Mouse (Mus musculus) MEL (cell line): Measurements from ENCODE around the gene Pycr1. TPM values are rescaled to one million over a fixed set of nuclear protein-coding genes. Genes with fewer than 3 reads are reported as not detected.

Experiments used
- DNase-seq: peaks from one replicate; pipeline ENCODE4 v3.0.0; 2011; ENCODE audit warnings: low read depth, low spot score
- H3K27ac ChIP-seq: 2 replicates; pipeline ENCODE4 v1.5.1; 2012; ENCODE audit warnings: low read depth, mild to moderate bottlenecking, control low read depth, low read length, moderate library complexity; ENCODE audit not compliant: control insufficient read depth
- H3K27me3 ChIP-seq, 2 experiments: fragments of 150-350 bp in 1 of 2; sonication (generic) in 1 of 2; 2 replicates each; pipeline ENCODE4 v1.6.1; 2012; ENCODE audit warnings: low read length in 2 of 2, mild to moderate bottlenecking in 2 of 2, improper control_type of control experiment in 1 of 2, moderate library complexity in 1 of 2; ENCODE audit not compliant: insufficient read depth in 2 of 2, control insufficient read depth in 1 of 2
- H3K36me3 ChIP-seq, 2 experiments: 2 replicates each; pipeline ENCODE4 v1.6.1; 2012 to 2014; ENCODE audit warnings: low read length in 2 of 2, improper control_type of control experiment in 1 of 2, inconsistent platforms in 1 of 2, mild to moderate bottlenecking in 1 of 2; ENCODE audit not compliant: insufficient read depth in 2 of 2, control insufficient read depth in 1 of 2
- H3K4me1 ChIP-seq, 2 experiments: fragments of 150-350 bp in 1 of 2; sonication (generic) in 1 of 2; 2 replicates each; pipeline ENCODE4 v1.6.1; 2012; ENCODE audit warnings: low read length in 2 of 2, improper control_type of control experiment in 1 of 2, mild to moderate bottlenecking in 1 of 2; ENCODE audit not compliant: insufficient read depth in 2 of 2, control insufficient read depth in 1 of 2
- H3K4me3 ChIP-seq, 2 experiments: fragments of 150-350 bp in 1 of 2; sonication (generic) in 1 of 2; 2 replicates each; pipeline ENCODE4 v1.5.1; 2012; ENCODE audit warnings: low read depth in 2 of 2, low read length in 2 of 2, mild to moderate bottlenecking in 2 of 2, moderate library complexity in 2 of 2, control low read depth in 1 of 2, improper control_type of control experiment in 1 of 2; ENCODE audit not compliant: control insufficient read depth in 1 of 2, insufficient read depth in 1 of 2
- H3K79me2 ChIP-seq: 2 replicates; pipeline ENCODE4 v1.6.1; 2012; ENCODE audit warnings: mild to moderate bottlenecking, low read length, moderate library complexity; ENCODE audit not compliant: control insufficient read depth, poor library complexity, insufficient read depth
- H3K9ac ChIP-seq: 2 replicates; pipeline ENCODE4 v1.6.1; 2012; ENCODE audit warnings: low read depth, mild to moderate bottlenecking, control low read depth, low read length, moderate library complexity; ENCODE audit not compliant: control insufficient read depth, poor library complexity, severe bottlenecking
- H3K9me3 ChIP-seq: fragments of 150-350 bp; sonication (generic); replicated peaks from 2 replicates; pipeline ENCODE4 v1.6.1; 2012; ENCODE audit warnings: mild to moderate bottlenecking, low read length, improper control_type of control experiment, moderate library complexity; ENCODE audit not compliant: insufficient read depth
- ELF1 ChIP-seq: IDR thresholded peaks from 2 replicates; pipeline ENCODE4 v1.6.1; 2014; ENCODE audit warnings: low read depth, mild to moderate bottlenecking, inconsistent platforms, low read length, improper control_type of control experiment, moderate library complexity
- ETS1 ChIP-seq: IDR thresholded peaks from 2 replicates; pipeline ENCODE4 v1.6.1; 2012; ENCODE audit warnings: low read depth, mild to moderate bottlenecking, inconsistent platforms, low read length, improper control_type of control experiment, moderate library complexity
- GABPA ChIP-seq: IDR thresholded peaks from 2 replicates; pipeline ENCODE4 v1.6.1; 2012; ENCODE audit warnings: low read depth, mild to moderate bottlenecking, inconsistent platforms, low read length, improper control_type of control experiment, moderate library complexity
- GATA1 ChIP-seq: IDR thresholded peaks from 2 replicates; pipeline ENCODE4 v1.6.1; 2011; ENCODE audit warnings: low read depth, low read length, improper control_type of control experiment
- HCFC1 ChIP-seq: IDR thresholded peaks from 2 replicates; pipeline ENCODE4 v1.6.1; 2012; ENCODE audit warnings: low read depth, mild to moderate bottlenecking, inconsistent platforms, low read length, improper control_type of control experiment, moderate library complexity
- JUND ChIP-seq: IDR thresholded peaks from 2 replicates; pipeline ENCODE4 v1.6.1; 2011; ENCODE audit warnings: low read depth, mild to moderate bottlenecking, improper control_type of control experiment, low read length
- MAFK ChIP-seq: IDR thresholded peaks from 2 replicates; pipeline ENCODE4 v1.6.1; 2011; ENCODE audit warnings: low read depth, mild to moderate bottlenecking, low read length, improper control_type of control experiment, borderline replicate concordance
- MAZ ChIP-seq: IDR thresholded peaks from 2 replicates; pipeline ENCODE4 v1.6.1; 2012; ENCODE audit warnings: low read depth, mild to moderate bottlenecking, inconsistent platforms, low read length, improper control_type of control experiment
- MEF2A ChIP-seq: IDR thresholded peaks from 2 replicates; pipeline ENCODE4 v1.6.1; 2014; ENCODE audit warnings: low read depth, mild to moderate bottlenecking, inconsistent platforms, low read length, improper control_type of control experiment; ENCODE audit not compliant: poor library complexity, insufficient replicate concordance, severe bottlenecking; ENCODE audit errors: extremely low read depth
- MYC ChIP-seq: IDR thresholded peaks from 2 replicates; pipeline ENCODE4 v1.6.1; 2011; ENCODE audit warnings: low read depth, mild to moderate bottlenecking, low read length, improper control_type of control experiment, moderate library complexity
- NRF1 ChIP-seq: IDR thresholded peaks from 2 replicates; pipeline ENCODE4 v1.6.1; 2014; ENCODE audit warnings: low read depth, mild to moderate bottlenecking, inconsistent platforms, low read length, improper control_type of control experiment, moderate library complexity; ENCODE audit not compliant: poor library complexity, insufficient read depth, severe bottlenecking
- POLR2A ChIP-seq, 2 experiments: IDR thresholded peaks; 2 replicates each; pipeline ENCODE4 v1.6.1; 2011 to 2012; ENCODE audit warnings: low read length in 2 of 2, mild to moderate bottlenecking in 2 of 2, control low read depth in 1 of 2, improper control_type of control experiment in 1 of 2, low read depth in 1 of 2, moderate library complexity in 1 of 2; ENCODE audit not compliant: control insufficient read depth in 1 of 2, insufficient read depth in 1 of 2, poor library complexity in 1 of 2
- RAD21 ChIP-seq: IDR thresholded peaks from 2 replicates; pipeline ENCODE4 v1.6.1; 2011; ENCODE audit warnings: mild to moderate bottlenecking, low read depth, low read length, improper control_type of control experiment
- TAL1 ChIP-seq: IDR thresholded peaks from 2 replicates; pipeline ENCODE4 v1.6.1; 2012; ENCODE audit warnings: mild to moderate bottlenecking, inconsistent platforms, low read length, moderate library complexity, mixed read lengths
- UBTF ChIP-seq: IDR thresholded peaks from 2 replicates; pipeline ENCODE4 v1.6.1; 2012; ENCODE audit warnings: low read depth, mild to moderate bottlenecking, inconsistent platforms, low read length, improper control_type of control experiment, moderate library complexity, borderline replicate concordance; ENCODE audit not compliant: insufficient read depth
- USF1 ChIP-seq: IDR thresholded peaks from 2 replicates; pipeline ENCODE4 v1.6.1; 2014; ENCODE audit warnings: low read depth, mild to moderate bottlenecking, inconsistent platforms, low read length, improper control_type of control experiment, moderate library complexity
- ZC3H11A ChIP-seq: IDR thresholded peaks from 2 replicates; pipeline ENCODE4 v1.6.1; 2012; ENCODE audit warnings: low read depth, mild to moderate bottlenecking, inconsistent platforms, low read length, improper control_type of control experiment
- ZKSCAN1 ChIP-seq: IDR thresholded peaks from 2 replicates; pipeline ENCODE4 v1.6.1; 2012; ENCODE audit warnings: low read depth, mild to moderate bottlenecking, inconsistent platforms, low read length, improper control_type of control experiment, moderate library complexity
- ZMIZ1 ChIP-seq: IDR thresholded peaks from 2 replicates; pipeline ENCODE4 v1.6.1; 2012; ENCODE audit warnings: low read depth, mild to moderate bottlenecking, inconsistent platforms, low read length, improper control_type of control experiment, moderate library complexity
- polyA plus RNA-seq, 2 experiments: library from polyadenylated mRNA; stranded (reverse) in 1 of 2; unstranded in 1 of 2; fragments of >175 nt in 1 of 2; fragments of >200 nt in 1 of 2; gene quantifications; 2 replicates each; pipeline versions ENCODE4 v1.2.1 to v1.2.4; 2012; ENCODE audit warnings: low replicate concordance in 2 of 2, low read depth in 1 of 2; ENCODE audit not compliant: insufficient read length in 2 of 2, insufficient read depth in 1 of 2, missing spikeins in 1 of 2
- total RNA-seq: library from RNA; depleted of rRNA; stranded (reverse); fragments of 300-350 nt; gene quantifications from 2 replicates; pipeline ENCODE4 v1.2.3, GENCODE M21; 2012

The Pycr1 gene
- total and polyA plus RNA-seq, 3 experiments = 2.6 to 15.3 TPM; not detected in 1

DNA sequence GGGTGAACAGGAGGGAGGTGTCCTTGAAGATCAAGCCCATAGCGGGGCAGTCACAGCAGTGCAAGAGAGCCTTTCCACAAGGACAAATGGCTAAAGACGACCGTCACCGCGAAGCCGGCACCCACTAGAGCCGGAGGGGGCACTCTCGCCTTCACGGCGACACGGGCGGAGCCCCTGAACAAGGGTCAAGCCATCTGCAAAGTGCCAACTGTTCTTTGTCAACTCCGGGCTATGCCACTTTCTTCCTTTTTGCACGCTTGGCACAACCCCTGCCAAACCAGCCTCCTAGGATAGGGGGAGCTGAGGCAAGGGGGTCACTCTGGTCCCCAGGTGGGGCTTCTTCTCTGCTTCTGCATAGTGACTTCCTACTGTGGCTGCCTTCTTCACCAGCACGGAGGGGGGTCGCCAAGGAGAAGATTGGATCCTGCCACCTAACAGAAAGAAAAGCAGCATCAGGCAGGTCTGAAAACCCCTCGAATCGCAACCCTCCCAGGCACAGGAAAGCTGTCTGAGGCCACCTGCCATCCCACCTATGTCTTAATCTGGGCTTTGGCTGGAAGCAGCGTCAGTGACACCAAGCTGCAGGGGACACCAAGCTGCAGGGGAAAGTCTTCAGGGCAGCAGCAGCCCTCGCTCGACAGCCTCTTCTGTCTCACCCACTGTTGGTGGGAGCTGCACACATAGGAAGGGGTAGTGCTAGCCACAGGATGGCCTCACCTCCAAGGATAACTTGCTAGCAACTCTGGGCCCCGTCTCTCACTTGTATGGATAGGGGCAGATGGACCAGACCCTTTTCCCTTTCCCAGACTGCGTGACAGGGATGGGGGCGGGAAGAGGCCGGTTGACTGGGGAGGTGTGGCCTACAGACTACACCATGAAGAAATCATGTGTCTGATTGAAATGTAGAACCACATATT lies 24.7 kb downstream of the Pycr1 start:
- Histone ChIP-seq H3K4me3 (no peak overlapping the region), H3K79me2 (peaks cover 33% of the 10 kb centered on the region), H3K9me3 (no peaks in the 10 kb centered on the region), H3K36me3 (peaks cover 7 to 8% of the 10 kb centered on the region in 2 experiments), H3K27me3 (no peaks in the 10 kb centered on the region), H3K9ac (no peak overlapping the region), H3K4me1 (peaks cover 0 to 12% of the 10 kb centered on the region in 2 experiments; a peak in 3 of 4 replicates), H3K27ac (no peak overlapping the region)
- TF ChIP-seq MAFK (no peak), RAD21 (no peak), ELF1 (no peak), ZMIZ1 (no peak), ZC3H11A (no peak), TAL1 (no peak), MAZ (no peak), JUND (no peak), ETS1 (no peak), HCFC1 (no peak), MYC (no peak), GATA1 (no peak), POLR2A (IDR thresholded peaks at IDR 0.05; ENCODE audit: control insufficient read depth in 1 of 2, insufficient read depth in 1 of 2, low read depth in 1 of 2, low read length in 2 of 2, poor library complexity in 1 of 2) (no peak), ZKSCAN1 (no peak), MEF2A (no peak), GABPA (no peak), NRF1 (no peak), USF1 (no peak), UBTF (no peak)
- DNase-seq = no peak
